Mouse (Mus musculus) spleen, adult 2 months (tissue): ENCODE data around the gene Spata31d1b.

Experiments used
- CTCF ChIP-seq: fragments of 200-500 bp; IDR thresholded peaks from 2 replicates; pipeline ENCODE4 v1.5.1; 2011; ENCODE audit warnings: mild to moderate bottlenecking, inconsistent platforms; ENCODE audit not compliant: insufficient read depth, insufficient read length, insufficient replicate concordance; ENCODE audit errors: extremely low read depth
- POLR2A ChIP-seq: fragments of 200-500 bp; IDR thresholded peaks from 2 replicates; pipeline ENCODE4 v1.6.1; 2011; ENCODE audit warnings: low read depth, low read length, inconsistent platforms

GRCm38 (mm10) chr13:59726139-59726867, 14.2 kb downstream of the Spata31d1b start:
- TF ChIP-seq CTCF (no peak), POLR2A (no peak)
